Mouse (Mus musculus) kidney, embryonic 14.5 days (tissue): ENCODE measurements around the gene Slc25a26. TPM values are rescaled to one million over a fixed set of nuclear protein-coding genes. Genes with fewer than 3 reads are reported as not detected.
"Not testable (repeated sequence)": the region's sequence is repeated elsewhere in the genome, so short reads cannot be mapped to it uniquely, and the experiment has no call there.

Experiments used
- ATAC-seq: fragments of 200-750 bp; cut with Nextera tagmentation; 2 replicates; pipeline ENCODE4 v1.8.0; 2017; ENCODE audit warnings: moderate number of reproducible peaks, mild to moderate bottlenecking, moderate TSS enrichment, moderate library complexity; ENCODE audit not compliant: low FRiP score, low TSS enrichment
- H3K27ac ChIP-seq: fragments of 300-500 bp; sonication (generic); 2 replicates; pipeline ENCODE4 v1.5.1; 2014; ENCODE audit warnings: low read depth, mild to moderate bottlenecking, low read length, moderate library complexity, mixed read lengths
- H3K27me3 ChIP-seq: fragments of 300-500 bp; sonication (generic); 2 replicates; pipeline ENCODE4 v1.6.1; 2014; ENCODE audit warnings: mild to moderate bottlenecking, low read length; ENCODE audit not compliant: control insufficient read depth, insufficient read depth
- H3K36me3 ChIP-seq: fragments of 300-500 bp; sonication (generic); 2 replicates; pipeline ENCODE4 v1.6.1; 2014; ENCODE audit warnings: low read length, mixed read lengths; ENCODE audit not compliant: control insufficient read depth, insufficient read depth
- H3K4me1 ChIP-seq: fragments of 300-500 bp; sonication (generic); 2 replicates; pipeline ENCODE4 v1.6.1; 2014; ENCODE audit warnings: low read length, mixed read lengths; ENCODE audit not compliant: control insufficient read depth, insufficient read depth
- H3K4me2 ChIP-seq: fragments of 300-500 bp; sonication (generic); replicated peaks from 2 replicates; pipeline ENCODE4 v1.6.1; 2014; ENCODE audit warnings: low read depth, mild to moderate bottlenecking, low read length
- H3K4me3 ChIP-seq: fragments of 300-500 bp; sonication (generic); 2 replicates; pipeline ENCODE4 v1.5.1; 2014; ENCODE audit warnings: mild to moderate bottlenecking, low read length
- H3K9ac ChIP-seq: fragments of 300-500 bp; sonication (generic); 2 replicates; pipeline ENCODE4 v1.6.1; 2014; ENCODE audit warnings: low read depth, mild to moderate bottlenecking, low read length, moderate library complexity
- H3K9me3 ChIP-seq: fragments of 300-500 bp; sonication (generic); 2 replicates; pipeline ENCODE4 v1.6.1; 2016; ENCODE audit warnings: low read length; ENCODE audit not compliant: control insufficient read depth
- WGBS: fragments of 180-500 bp; shearing (Covaris S2); extraction: QIAGEN DNeasy Blood & Tissue Kit; methylation state at CpG from one replicate; pipeline ENCODE4 v1.1.7; 2014; 5-methylcytosine and 5-hydroxymethylcytosine counted together
- polyA plus RNA-seq: library from polyadenylated mRNA; unstranded; fragments of >200 nt; fragmentation: Nextera tagmentation; extraction: Ambion mirVana; gene quantifications from 2 replicates; pipeline ENCODE4 v1.2.1, GENCODE M21; 2014

The Slc25a26 gene
- polyA plus RNA-seq, 1 experiment from 2014 or later, result 8.6 TPM

- H3K4me1 ChIP-seq, result no peaks in the 10 kb centered on the region
- H3K4me2 ChIP-seq, result no peak overlapping the region
- 0 out of 2 replicates have a peak, but pooled peaks have one; percentile 62 for ATAC-seq
- WGBS, result 29% methylated on average over 5 of the region's 5 CpGs
- H3K9me3 ChIP-seq, result no peaks in the 10 kb centered on the region
- no peak overlapping the region for H3K9ac ChIP-seq
- H3K36me3 ChIP-seq, result no peaks in the 10 kb centered on the region
- no peak overlapping the region for H3K27ac ChIP-seq
- no peaks in the 10 kb centered on the region for H3K27me3 ChIP-seq
- H3K4me3 ChIP-seq, result no peak overlapping the region
Measured at GRCm38 (mm10) chr6:94543902-94544840, 44.0 kb downstream of the Slc25a26 start.

- H3K4me3 ChIP-seq, result no peak overlapping the region
- no peaks in the 10 kb centered on the region for H3K36me3 ChIP-seq
- H3K27me3 ChIP-seq, result no peaks in the 10 kb centered on the region
- no peaks in the 10 kb centered on the region for H3K4me1 ChIP-seq
- no peak overlapping the region for H3K9ac ChIP-seq
- no peaks in the 10 kb centered on the region for H3K9me3 ChIP-seq
- no peak overlapping the region for H3K4me2 ChIP-seq
- no peak for ATAC-seq
- H3K27ac ChIP-seq, result no peak overlapping the region
- WGBS, result 58% methylated on average over 4 of the region's 4 CpGs
Measured at GRCm38 (mm10) chr6:94547239-94547638, 47.1 kb downstream of the Slc25a26 start.

DNA sequence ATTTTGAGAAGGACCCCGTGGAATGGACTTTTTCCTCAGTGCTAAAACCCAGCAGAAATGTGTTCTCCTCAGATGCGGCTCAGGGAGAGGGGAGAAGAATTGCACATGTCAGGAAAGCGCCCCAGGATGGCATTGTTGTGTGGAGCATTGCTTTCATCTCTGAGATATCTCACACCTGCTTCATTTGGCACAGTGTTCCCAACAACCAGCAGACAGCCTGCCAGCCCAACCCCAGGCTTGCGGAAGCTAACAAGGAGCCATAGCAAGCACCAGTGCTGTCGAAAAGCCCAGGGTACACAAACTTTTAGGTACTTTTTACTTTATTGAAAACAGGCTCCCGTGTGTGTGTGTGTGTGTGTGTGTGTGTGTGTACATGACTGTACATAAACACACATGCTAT, 50.2 kb downstream of the Slc25a26 start:
- H3K4me3 ChIP-seq, result no peak overlapping the region
- no peak overlapping the region for H3K27ac ChIP-seq
- H3K27me3 ChIP-seq, result no peaks in the 10 kb centered on the region
- H3K9me3 ChIP-seq, result no peaks in the 10 kb centered on the region
- no peaks in the 10 kb centered on the region for H3K36me3 ChIP-seq
- no peak overlapping the region for H3K4me2 ChIP-seq
- 64% methylated on average over 6 of the region's 6 CpGs for WGBS
- no peaks in the 10 kb centered on the region for H3K4me1 ChIP-seq
- H3K9ac ChIP-seq, result no peak overlapping the region
- no peak for ATAC-seq

GRCm38 (mm10) chr6:94550851-94551250, 50.7 kb downstream of the Slc25a26 start:
- H3K9me3 ChIP-seq, result no peaks in the 10 kb centered on the region
- no peak overlapping the region for H3K4me3 ChIP-seq
- H3K4me2 ChIP-seq, result no peak overlapping the region
- ATAC-seq, result no peak
- H3K27me3 ChIP-seq, result no peaks in the 10 kb centered on the region
- 92% methylated on average over 7 of the region's 7 CpGs for WGBS
- H3K4me1 ChIP-seq, result no peaks in the 10 kb centered on the region
- H3K36me3 ChIP-seq, result no peaks in the 10 kb centered on the region
- no peak overlapping the region for H3K9ac ChIP-seq
- no peak overlapping the region for H3K27ac ChIP-seq

DNA sequence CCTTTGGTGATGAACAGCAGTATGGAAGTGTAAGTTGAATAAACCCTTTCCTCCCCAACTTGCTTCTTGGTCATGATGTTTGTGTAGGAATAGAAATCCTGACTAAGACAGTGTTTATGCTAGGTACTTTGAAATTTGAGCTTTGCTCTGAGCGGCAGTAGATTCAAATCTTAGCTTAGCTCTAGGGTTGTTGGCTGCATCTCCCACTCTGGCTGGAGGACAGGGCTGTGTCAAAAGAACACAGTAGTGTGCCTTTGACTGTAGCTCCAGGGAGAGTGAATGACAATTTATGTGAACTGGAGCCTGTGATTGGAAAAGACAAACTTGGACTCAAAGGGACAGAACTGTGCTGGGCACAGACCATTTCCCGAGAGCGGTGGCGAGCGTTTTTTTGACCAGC, 53.0 kb downstream of the Slc25a26 start:
- Histone ChIP-seq H3K4me3 (no peak overlapping the region), H3K4me2 (no peak overlapping the region), H3K9ac (no peak overlapping the region), H3K9me3 (no peaks in the 10 kb centered on the region), H3K27me3 (no peaks in the 10 kb centered on the region), H3K36me3 (no peaks in the 10 kb centered on the region), H3K27ac (no peak overlapping the region), H3K4me1 (no peaks in the 10 kb centered on the region)
- 77% methylated on average over 5 of the region's 5 CpGs for WGBS
- ATAC-seq, result no peak

GRCm38 (mm10) chr6:94558603-94559002, 58.5 kb downstream of the Slc25a26 start:
- H3K27ac ChIP-seq, ATAC-seq, H3K36me3 ChIP-seq, H3K27me3 ChIP-seq, H3K4me3 ChIP-seq, H3K9ac ChIP-seq, H3K4me2 ChIP-seq, H3K4me1 ChIP-seq, H3K9me3 ChIP-seq: not testable (repeated sequence)
- 53% methylated on average over 1 of the region's 1 CpGs for WGBS

DNA sequence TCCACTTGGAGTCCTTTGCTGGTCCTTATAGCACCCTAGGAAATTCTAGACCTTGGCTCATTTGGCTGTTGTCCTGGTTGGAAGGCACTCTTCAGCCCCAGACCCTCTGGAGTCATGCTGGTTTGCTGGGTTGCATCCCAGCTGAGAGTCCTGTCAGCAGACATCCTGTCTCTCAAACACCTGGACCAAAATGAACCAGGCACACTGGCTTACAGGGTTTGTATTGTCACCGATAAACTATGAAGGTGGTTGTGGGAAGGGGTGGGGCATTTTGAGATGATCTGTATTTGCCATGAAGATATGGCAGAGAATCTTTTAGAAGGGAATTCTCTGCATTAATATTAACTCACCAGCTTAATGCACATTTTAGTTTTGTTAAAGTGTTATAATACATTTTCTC, 60.8 kb downstream of the Slc25a26 start:
- Histone ChIP-seq H3K4me2 (no peak overlapping the region), H3K27me3 (no peaks in the 10 kb centered on the region), H3K4me1 (no peaks in the 10 kb centered on the region), H3K36me3 (no peaks in the 10 kb centered on the region), H3K4me3 (no peak overlapping the region), H3K9me3 (no peaks in the 10 kb centered on the region), H3K9ac (no peak overlapping the region), H3K27ac (no peak overlapping the region)
- no peak for ATAC-seq
- whole genome bisulfite sequencing, result 95% methylated on average over 1 of the region's 1 CpGs

- 63% methylated on average over 1 of the region's 1 CpGs for WGBS
- no peaks in the 10 kb centered on the region for H3K27me3 ChIP-seq
- no peaks in the 10 kb centered on the region for H3K36me3 ChIP-seq
- ATAC-seq, result no peak
- no peak overlapping the region for H3K4me3 ChIP-seq
- no peak overlapping the region for H3K4me2 ChIP-seq
- no peaks in the 10 kb centered on the region for H3K9me3 ChIP-seq
- H3K9ac ChIP-seq, result no peak overlapping the region
- no peaks in the 10 kb centered on the region for H3K4me1 ChIP-seq
- H3K27ac ChIP-seq, result no peak overlapping the region
Measured at GRCm38 (mm10) chr6:94561346-94561745, 61.2 kb downstream of the Slc25a26 start.

- Histone ChIP-seq H3K4me2 (no peak overlapping the region), H3K4me1 (no peaks in the 10 kb centered on the region), H3K27me3 (no peaks in the 10 kb centered on the region), H3K27ac (no peak overlapping the region), H3K9me3 (no peaks in the 10 kb centered on the region), H3K4me3 (no peak overlapping the region), H3K36me3 (no peaks in the 10 kb centered on the region), H3K9ac (no peak overlapping the region)
- WGBS, result 64% methylated on average over 8 of the region's 8 CpGs
- no peak for ATAC-seq
Measured at GRCm38 (mm10) chr6:94563203-94563940, 63.2 kb downstream of the Slc25a26 start.
